Mouse (Mus musculus) megakaryocyte, embryonic 14.5 days (primary cell): ENCODE data around the gene Hells. TPM values are rescaled to one million over a fixed set of nuclear protein-coding genes. Genes with fewer than 3 reads are reported as not detected.

Experiments
- H3K27me3 ChIP-seq: replicated peaks from 2 replicates; pipeline ENCODE3; 2012; ENCODE audit warnings: inconsistent platforms
- H3K36me3 ChIP-seq: replicated peaks from 2 replicates; pipeline ENCODE3; 2012; ENCODE audit warnings: low read length, inconsistent platforms, mixed read lengths
- H3K4me1 ChIP-seq: 2 replicates; pipeline ENCODE4 v1.6.1; 2012; ENCODE audit warnings: inconsistent platforms
- H3K4me3 ChIP-seq: replicated peaks from 2 replicates; pipeline ENCODE3; 2012; ENCODE audit warnings: moderate library complexity, mild to moderate bottlenecking, inconsistent platforms
- H3K9me3 ChIP-seq: 2 replicates; pipeline ENCODE4 v1.6.1; 2012; ENCODE audit warnings: inconsistent platforms
- FLI1 ChIP-seq: IDR thresholded peaks from 2 replicates; pipeline ENCODE4 v1.6.1; 2012; ENCODE audit warnings: low read length, inconsistent platforms, mixed read lengths
- GATA1 ChIP-seq: IDR thresholded peaks from 3 replicates; pipeline ENCODE4 v1.6.1; 2012; ENCODE audit warnings: mixed read lengths, low read length, inconsistent platforms, borderline replicate concordance
- polyA plus RNA-seq: library from polyadenylated mRNA; stranded (reverse); fragments of >175 nt; gene quantifications from 2 replicates; pipeline ENCODE4 v1.2.3, GENCODE M21; 2012; ENCODE audit warnings: low replicate concordance; ENCODE audit not compliant: insufficient read depth

Gene Hells
- polyA plus RNA-seq, 1 experiment: 1.4 TPM

DNA sequence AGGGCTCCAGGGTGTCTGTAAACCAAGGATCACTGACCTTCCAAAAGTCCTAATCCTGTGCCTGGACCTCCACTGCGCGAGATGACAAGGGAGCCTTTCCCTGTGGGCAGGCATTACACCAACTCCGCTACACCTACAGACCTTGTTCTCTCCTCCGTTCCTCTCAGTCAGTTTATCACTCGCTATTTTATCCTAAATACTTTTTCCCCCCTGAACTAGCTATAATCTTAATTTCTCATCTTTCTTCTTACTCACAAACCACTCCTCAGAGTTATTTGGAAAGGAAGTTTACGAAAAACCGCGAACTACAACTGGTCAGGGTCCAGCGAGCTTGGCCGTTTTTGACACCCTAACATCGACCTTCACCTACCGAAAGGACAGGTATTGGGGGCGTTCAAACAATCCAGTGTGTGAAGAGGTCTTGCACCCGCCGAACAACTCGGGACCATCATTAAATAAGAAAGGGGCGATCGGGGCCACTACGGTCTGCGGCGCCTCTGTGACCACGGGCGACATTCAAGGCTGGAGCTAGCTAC is 395 bp upstream of the Hells start:
- Histone ChIP-seq H3K36me3 (peaks cover 14% of the 10 kb centered on the region), H3K4me3 (peak overlapping the region; percentile 96), H3K4me1 (peaks cover 21% of the 10 kb centered on the region), H3K9me3 (no peaks in the 10 kb centered on the region), H3K27me3 (peaks cover 1% of the 10 kb centered on the region)
- TF ChIP-seq GATA1: no peak
- TF ChIP-seq FLI1: no peak

DNA sequence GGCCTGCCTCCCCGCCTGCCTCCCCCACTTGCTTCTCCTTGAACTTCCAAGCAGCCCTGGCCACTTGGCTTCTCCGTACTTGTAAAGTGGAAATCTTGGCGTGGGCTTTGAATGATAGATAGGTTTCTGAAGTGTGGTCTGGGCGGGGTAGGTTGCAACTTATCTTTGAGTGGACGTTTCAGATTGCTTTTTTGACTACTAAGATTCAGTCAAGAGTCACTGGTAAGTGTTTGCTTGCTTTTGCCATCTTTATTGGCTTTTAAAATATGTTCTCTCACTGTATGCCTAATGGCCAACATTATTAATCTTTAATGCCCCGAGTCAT is 813 bp downstream of the Hells start:
- TF ChIP-seq FLI1 (no peak), GATA1 (no peak)
- Histone ChIP-seq H3K9me3 (no peaks in the 10 kb centered on the region), H3K4me1 (peaks cover 21% of the 10 kb centered on the region), H3K27me3 (no peaks in the 10 kb centered on the region), H3K4me3 (peak overlapping the region; percentile 96), H3K36me3 (peaks cover 21% of the 10 kb centered on the region)

DNA sequence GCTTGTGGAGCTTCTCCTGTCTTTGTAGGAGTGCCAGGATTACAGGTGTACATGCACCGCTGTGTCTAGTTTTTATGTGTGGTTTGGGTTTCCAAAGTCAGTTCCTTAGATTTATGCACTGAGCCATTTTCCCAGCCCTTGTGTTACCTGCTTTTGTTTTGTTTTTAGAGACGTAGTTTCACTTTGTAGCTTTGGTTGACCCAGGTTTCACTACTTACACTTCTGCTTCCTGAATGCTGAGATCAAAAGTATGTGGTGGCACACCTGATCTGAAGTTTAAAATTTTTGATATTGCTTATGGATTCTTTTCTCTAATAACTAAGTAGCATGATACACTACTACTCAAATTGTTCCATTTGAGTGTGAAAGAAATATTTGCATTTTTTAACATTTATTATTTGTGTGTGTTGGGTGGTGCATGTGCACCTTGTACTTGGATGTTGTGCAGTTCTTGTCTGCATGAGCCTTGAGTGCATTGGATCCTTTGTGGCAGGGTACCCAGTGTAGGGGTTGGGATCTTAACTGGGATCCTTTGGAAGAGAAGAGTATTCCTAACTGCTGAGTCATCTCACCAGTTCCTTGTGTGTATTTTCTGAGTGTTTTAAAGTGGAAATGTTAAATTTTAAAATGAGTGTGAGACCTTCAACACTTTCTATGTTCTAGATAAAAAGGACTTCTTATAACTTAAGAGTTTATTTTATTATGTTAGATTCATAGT is 14.0 kb downstream of the Hells start:
- H3K4me1 ChIP-seq: peaks cover 4% of the 10 kb centered on the region; the same call in 1 of the 2 replicates
- peaks cover 60% of the 10 kb centered on the region for H3K36me3 ChIP-seq
- no peak overlapping the region for H3K4me3 ChIP-seq
- H3K9me3 ChIP-seq: no peaks in the 10 kb centered on the region
- TF ChIP-seq FLI1 (no peak), GATA1 (no peak)
- H3K27me3 ChIP-seq: no peaks in the 10 kb centered on the region

DNA sequence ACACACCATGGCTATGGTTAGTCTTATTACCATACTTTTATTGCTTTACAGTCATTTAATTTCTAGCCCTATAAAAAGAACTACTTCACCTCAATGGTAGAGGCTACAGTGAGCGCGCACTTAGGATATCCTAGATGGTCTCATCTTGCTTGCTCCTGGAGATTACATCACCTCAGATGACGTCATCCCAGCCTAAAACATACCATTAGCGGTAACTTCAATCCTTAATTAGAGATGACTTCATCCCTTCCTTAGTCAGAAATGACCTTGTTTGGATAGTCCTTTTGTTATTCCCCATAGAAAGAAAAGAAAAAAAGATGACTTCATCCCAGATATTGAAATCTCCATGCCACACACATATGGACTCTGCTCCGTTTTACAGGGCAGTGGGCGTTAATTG is 40.0 kb downstream of the Hells start:
- Histone ChIP-seq H3K27me3 (no peaks in the 10 kb centered on the region), H3K4me1 (peaks cover 20% of the 10 kb centered on the region), H3K9me3 (no peaks in the 10 kb centered on the region), H3K4me3 (no peak overlapping the region), H3K36me3 (peaks cover 39% of the 10 kb centered on the region)
- no peak for TF ChIP-seq GATA1
- no peak for TF ChIP-seq FLI1

DNA sequence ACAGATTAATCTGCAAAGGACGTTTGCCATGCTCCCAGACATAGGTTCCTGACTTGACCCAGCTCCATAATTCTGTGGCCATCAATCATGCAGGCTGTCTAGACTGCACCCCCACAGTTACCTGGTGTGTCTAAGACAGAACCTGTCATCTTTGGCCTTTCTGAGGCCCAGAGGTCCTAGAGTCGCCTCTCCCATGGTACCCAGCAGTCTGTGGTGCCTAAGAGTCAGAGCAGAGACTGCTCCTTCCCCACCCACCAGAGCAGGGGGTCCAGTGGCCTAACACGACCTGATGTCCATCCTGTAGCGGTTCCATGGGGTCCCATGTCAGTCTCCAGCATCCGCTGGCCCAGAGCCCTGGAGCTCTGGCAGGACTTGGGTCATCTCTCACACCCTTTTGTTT is 41.9 kb downstream of the Hells start:
- peaks cover 24% of the 10 kb centered on the region for H3K36me3 ChIP-seq

DNA sequence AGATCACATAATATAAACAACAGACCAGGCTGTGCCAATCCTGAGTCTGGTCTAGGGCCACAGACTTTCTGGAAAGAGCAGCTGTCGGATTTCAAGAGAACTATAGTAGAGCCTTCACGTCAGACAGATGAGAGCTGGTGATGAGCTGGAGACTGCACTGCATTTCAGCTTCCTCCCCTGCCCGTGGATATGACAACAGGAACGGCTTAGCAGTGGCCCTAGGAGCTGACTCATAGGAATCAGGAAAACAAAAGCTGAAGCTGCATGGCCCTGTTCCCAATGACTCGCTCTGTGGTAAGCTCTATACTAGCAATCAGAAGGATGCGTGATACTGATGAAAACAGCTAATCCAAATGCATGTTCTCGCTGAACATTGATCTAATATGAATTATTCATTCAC is 43.0 kb downstream of the Hells start:
- H3K27me3 ChIP-seq: no peaks in the 10 kb centered on the region
- H3K4me1 ChIP-seq: peaks cover 25% of the 10 kb centered on the region
- H3K9me3 ChIP-seq: no peaks in the 10 kb centered on the region
- peaks cover 23% of the 10 kb centered on the region for H3K36me3 ChIP-seq
- peak overlapping the region; percentile 76 for H3K4me3 ChIP-seq
- no peak for TF ChIP-seq FLI1
- TF ChIP-seq GATA1: no peak

More for the DNA sequence above, 41.9 kb downstream of the Hells start:
- no peak for TF ChIP-seq FLI1
- TF ChIP-seq GATA1: no peak
- H3K4me3 ChIP-seq: no peak overlapping the region
- H3K9me3 ChIP-seq: no peaks in the 10 kb centered on the region
- peaks cover 25% of the 10 kb centered on the region for H3K4me1 ChIP-seq
- H3K27me3 ChIP-seq: no peaks in the 10 kb centered on the region

DNA sequence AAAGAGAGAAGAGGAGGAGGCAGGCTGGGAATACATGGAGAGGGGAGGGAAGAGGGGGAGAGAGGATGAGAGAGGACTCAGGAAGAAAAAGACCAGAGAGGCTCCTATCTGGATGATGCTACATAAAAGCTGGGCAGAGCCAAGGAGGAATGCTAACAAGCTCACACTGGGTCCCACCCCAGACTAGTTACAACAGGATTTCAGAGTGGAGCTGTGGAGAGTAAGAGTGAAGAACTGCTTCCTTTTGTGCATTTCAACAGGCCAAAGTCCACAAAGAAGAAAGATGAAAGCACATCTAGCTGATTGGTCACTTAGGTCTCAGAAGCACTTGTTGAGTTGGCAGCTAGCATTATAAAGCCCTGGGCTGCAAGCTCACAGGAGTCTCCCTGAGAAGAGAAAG is 45.6 kb downstream of the Hells start:
- H3K4me1 ChIP-seq: peaks cover 24% of the 10 kb centered on the region
- H3K4me3 ChIP-seq: no peak overlapping the region
- H3K9me3 ChIP-seq: no peaks in the 10 kb centered on the region
- H3K27me3 ChIP-seq: no peaks in the 10 kb centered on the region
- TF ChIP-seq FLI1 (no peak), GATA1 (no peak)
- H3K36me3 ChIP-seq: peaks cover 8% of the 10 kb centered on the region

DNA sequence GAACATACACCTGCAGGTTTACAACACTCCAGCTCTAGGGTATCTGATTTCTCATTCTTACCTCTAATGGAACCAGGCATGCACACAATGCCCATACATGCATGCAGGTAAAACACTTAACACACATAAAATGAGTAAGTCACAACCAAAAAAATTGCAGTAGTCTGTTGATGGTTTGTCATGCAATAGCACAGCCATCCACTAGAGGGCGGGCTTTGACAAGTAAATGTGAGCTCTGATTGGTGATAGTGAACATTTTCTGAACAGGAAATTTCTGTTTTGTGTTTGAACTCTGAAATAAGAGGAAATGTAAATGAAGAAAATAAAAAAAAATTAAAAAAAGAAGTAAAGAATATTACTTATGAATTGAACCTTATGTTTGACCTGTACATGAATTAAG is 51.3 kb downstream of the Hells start:
- no peak overlapping the region for H3K4me3 ChIP-seq
- H3K9me3 ChIP-seq: no peaks in the 10 kb centered on the region
- peaks cover 4% of the 10 kb centered on the region; the same call in 1 of the 2 replicates for H3K4me1 ChIP-seq
- TF ChIP-seq FLI1 (no peak), GATA1 (no peak)
- H3K36me3 ChIP-seq: no peaks in the 10 kb centered on the region
- H3K27me3 ChIP-seq: no peaks in the 10 kb centered on the region

DNA sequence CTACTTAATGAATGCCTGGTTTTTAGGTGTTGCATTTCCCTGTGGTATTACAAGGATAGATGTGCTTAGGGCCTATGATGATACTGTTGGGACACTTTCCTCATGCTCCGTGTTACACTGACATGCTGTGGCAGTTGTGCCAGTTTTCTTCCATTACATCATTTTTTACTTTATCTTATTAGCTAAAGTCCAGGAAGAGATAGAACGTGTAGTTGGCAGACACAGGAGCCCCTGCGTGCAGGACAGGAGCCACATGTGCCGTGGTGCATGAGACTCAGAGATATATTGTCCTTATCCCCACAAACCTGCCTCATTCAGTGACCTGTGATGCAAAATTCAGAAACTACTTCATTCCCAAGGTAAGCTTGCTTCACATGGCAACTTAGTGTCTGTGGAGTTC is 67.5 kb downstream of the Hells start:
- Histone ChIP-seq H3K4me1 (no peaks in the 10 kb centered on the region), H3K4me3 (no peak overlapping the region)

DNA sequence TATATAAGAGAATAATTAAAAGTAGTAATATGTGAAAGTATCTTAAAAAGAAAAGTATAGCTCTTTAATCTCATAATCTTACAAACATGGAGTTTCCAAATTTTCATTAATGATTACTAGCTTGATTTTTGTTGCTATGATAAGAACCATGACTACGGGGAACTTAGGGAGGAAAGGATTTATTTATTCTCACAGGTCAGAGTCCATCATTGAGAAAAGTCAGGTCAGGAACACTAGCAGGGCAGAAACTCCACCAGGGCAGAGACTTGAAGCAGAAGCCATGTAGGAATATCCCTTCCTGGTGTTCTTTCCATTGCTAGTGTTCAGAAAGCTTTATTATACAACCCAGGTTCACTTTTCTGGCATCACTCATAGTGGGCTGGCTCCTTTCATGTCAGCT is 68.0 kb downstream of the Hells start:
- no peaks in the 10 kb centered on the region for H3K36me3 ChIP-seq
- H3K9me3 ChIP-seq: peaks cover 3% of the 10 kb centered on the region; the same call in 1 of the 2 replicates
- H3K4me3 ChIP-seq: no peak overlapping the region
- H3K27me3 ChIP-seq: no peaks in the 10 kb centered on the region
- H3K4me1 ChIP-seq: no peaks in the 10 kb centered on the region
- TF ChIP-seq FLI1 (no peak), GATA1 (no peak)

More for the DNA sequence above, 67.5 kb downstream of the Hells start:
- Histone ChIP-seq H3K36me3 (no peaks in the 10 kb centered on the region), H3K27me3 (no peaks in the 10 kb centered on the region), H3K9me3 (peaks cover 3% of the 10 kb centered on the region; the same call in 1 of the 2 replicates)
- TF ChIP-seq GATA1 (no peak), FLI1 (no peak)

DNA sequence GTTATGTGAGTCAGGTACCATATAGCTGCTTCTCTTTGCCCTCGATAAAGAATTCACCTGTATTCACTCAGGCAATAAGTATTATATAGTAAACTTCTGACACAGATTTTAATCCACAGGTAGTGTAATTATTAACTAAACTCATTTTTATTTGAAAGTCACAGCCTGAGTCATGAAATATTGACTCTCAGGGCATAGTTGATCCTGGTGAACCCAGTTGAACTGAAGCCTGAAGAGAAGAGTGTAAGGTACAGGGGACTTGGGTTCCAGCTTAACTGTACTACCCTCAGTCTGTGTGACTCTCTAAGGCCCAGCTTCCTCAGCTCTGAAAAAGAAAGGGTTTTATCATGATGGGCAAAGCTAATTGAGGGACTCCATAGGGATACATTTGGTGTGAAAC is 74.4 kb downstream of the Hells start:
- TF ChIP-seq FLI1 (no peak), GATA1 (no peak)
- no peaks in the 10 kb centered on the region for H3K36me3 ChIP-seq
- H3K4me1 ChIP-seq: no peaks in the 10 kb centered on the region
- H3K9me3 ChIP-seq: no peaks in the 10 kb centered on the region
- H3K4me3 ChIP-seq: no peak overlapping the region
- H3K27me3 ChIP-seq: no peaks in the 10 kb centered on the region
